Mouse (Mus musculus) MEL (cell line): ENCODE measurements around the gene Upk3b.

ENCODE experiments used
- CTCF ChIP-seq, 3 experiments: IDR thresholded peaks in 2 of 3; conservative IDR thresholded peaks in 1 of 3; 2 replicates each; pipeline ENCODE4 v1.5.1; 2011 to 2012; ENCODE audit warnings: low read length in 3 of 3, low read depth in 2 of 3, mild to moderate bottlenecking in 2 of 3, improper control_type of control experiment in 1 of 3, inconsistent platforms in 1 of 3, mixed read lengths in 1 of 3, moderate library complexity in 1 of 3; ENCODE audit not compliant: control insufficient read depth in 1 of 3, insufficient read depth in 1 of 3, poor library complexity in 1 of 3, severe bottlenecking in 1 of 3
- EP300 ChIP-seq, 2 experiments: IDR thresholded peaks; 2 replicates each; pipeline ENCODE4 v1.6.1; 2011; ENCODE audit warnings: improper control_type of control experiment in 2 of 2, low read length in 2 of 2, low read depth in 1 of 2, mild to moderate bottlenecking in 1 of 2
- GABPA ChIP-seq: IDR thresholded peaks from 2 replicates; pipeline ENCODE4 v1.6.1; 2012; ENCODE audit warnings: low read depth, mild to moderate bottlenecking, inconsistent platforms, low read length, improper control_type of control experiment, moderate library complexity
- GATA1 ChIP-seq: IDR thresholded peaks from 2 replicates; pipeline ENCODE4 v1.6.1; 2011; ENCODE audit warnings: low read depth, low read length, improper control_type of control experiment
- KAT2A ChIP-seq: conservative IDR thresholded peaks from 2 replicates; pipeline ENCODE4 v1.6.1; 2012; ENCODE audit warnings: low read depth, low read length, improper control_type of control experiment, inconsistent platforms
- MAFK ChIP-seq: IDR thresholded peaks from 2 replicates; pipeline ENCODE4 v1.6.1; 2011; ENCODE audit warnings: low read depth, mild to moderate bottlenecking, low read length, improper control_type of control experiment, borderline replicate concordance
- NELFE ChIP-seq: IDR thresholded peaks from 2 replicates; pipeline ENCODE4 v1.6.1; 2011; ENCODE audit warnings: low read depth, low read length, improper control_type of control experiment
- NRF1 ChIP-seq: IDR thresholded peaks from 2 replicates; pipeline ENCODE4 v1.6.1; 2014; ENCODE audit warnings: low read depth, mild to moderate bottlenecking, inconsistent platforms, low read length, improper control_type of control experiment, moderate library complexity; ENCODE audit not compliant: poor library complexity, insufficient read depth, severe bottlenecking
- POLR2A ChIP-seq, 2 experiments: IDR thresholded peaks; 2 replicates each; pipeline ENCODE4 v1.6.1; 2011 to 2012; ENCODE audit warnings: low read length in 2 of 2, mild to moderate bottlenecking in 2 of 2, control low read depth in 1 of 2, improper control_type of control experiment in 1 of 2, low read depth in 1 of 2, moderate library complexity in 1 of 2; ENCODE audit not compliant: control insufficient read depth in 1 of 2, insufficient read depth in 1 of 2, poor library complexity in 1 of 2
- POLR2AphosphoS2 ChIP-seq: IDR thresholded peaks from 2 replicates; pipeline ENCODE4 v1.6.1; 2011; ENCODE audit warnings: low read length, improper control_type of control experiment
- SIN3A ChIP-seq: IDR thresholded peaks from 2 replicates; pipeline ENCODE4 v1.6.1; 2012; ENCODE audit warnings: low read length, improper control_type of control experiment, inconsistent platforms
- TAL1 ChIP-seq: IDR thresholded peaks from 2 replicates; pipeline ENCODE4 v1.6.1; 2012; ENCODE audit warnings: mild to moderate bottlenecking, inconsistent platforms, low read length, moderate library complexity, mixed read lengths

GRCm38 (mm10) chr5:136045987-136046386 is 7.7 kb downstream of the Upk3b start:
- TF ChIP-seq NRF1: no peak
- TF ChIP-seq MAFK: no peak
- no peak for TF ChIP-seq POLR2AphosphoS2
- no peak for TF ChIP-seq EP300 (IDR thresholded peaks at IDR 0.05; ENCODE audit: low read depth in 1 of 2, low read length in 2 of 2)
- no peak for TF ChIP-seq GATA1
- TF ChIP-seq TAL1: no peak
- TF ChIP-seq KAT2A: no peak
- TF ChIP-seq CTCF (IDR thresholded peaks at IDR 0.05 in 2 of 3, conservative IDR thresholded peaks at IDR 0.05 in 1 of 3; ENCODE audit: control insufficient read depth in 1 of 3, insufficient read depth in 1 of 3, low read depth in 2 of 3, low read length in 3 of 3, poor library complexity in 1 of 3, severe bottlenecking in 1 of 3): peak; percentile 56 to 93 (median 89); a peak in 5 of 6 replicates
- no peak for TF ChIP-seq POLR2A (IDR thresholded peaks at IDR 0.05; ENCODE audit: control insufficient read depth in 1 of 2, insufficient read depth in 1 of 2, low read depth in 1 of 2, low read length in 2 of 2, poor library complexity in 1 of 2)
- TF ChIP-seq NELFE: no peak
- no peak for TF ChIP-seq SIN3A
- TF ChIP-seq GABPA: no peak
